Mouse (Mus musculus): Measurements from ENCODE around the gene H2-DMa.

DNA sequence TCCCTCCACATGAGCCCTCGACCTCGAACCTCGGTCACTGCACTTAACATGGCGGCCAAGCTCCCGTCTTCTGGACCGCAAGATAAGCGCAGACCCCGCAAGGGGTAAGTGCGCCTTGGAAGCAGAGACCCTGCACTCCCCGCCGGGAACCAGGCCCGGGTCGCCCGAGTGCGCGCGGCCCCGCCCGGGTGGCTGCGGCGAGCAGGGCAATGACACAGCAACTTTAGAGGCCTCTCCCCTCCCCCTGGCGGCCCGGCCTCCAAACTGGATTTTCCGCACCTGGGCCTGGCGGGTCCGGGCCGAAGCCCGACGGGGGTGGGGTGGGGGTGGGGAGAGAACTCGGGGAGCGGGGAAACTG, 1.5 kb downstream of the H2-DMa start:
- TF ChIP-seq CTCF (IDR thresholded peaks at IDR 0.05; ENCODE audit: borderline replicate concordance, insufficient read depth, low read length) (no peak), POLR2A (IDR thresholded peaks at IDR 0.05; ENCODE audit: low read depth, low read length) (no peak; the same call in 1 of the 2 replicates)

Measured in embryonic fibroblast, embryonic 13.5 days (primary cell).